Mouse (Mus musculus) hindbrain, embryonic 12.5 days (tissue): ENCODE data around the gene Hecw2. TPM values are rescaled to one million over a fixed set of nuclear protein-coding genes. Genes with fewer than 3 reads are reported as not detected.
A peak's percentile ranks its signal among the peaks of the same experiment; 100 is the strongest.

Source experiments
- ATAC-seq: fragments of 200-750 bp; cut with Nextera tagmentation; 2 replicates; pipeline ENCODE4 v1.8.0; 2017; ENCODE audit warnings: moderate TSS enrichment; ENCODE audit not compliant: low FRiP score
- H3K27ac ChIP-seq: fragments of 300-500 bp; sonication (generic); 2 replicates; pipeline ENCODE4 v1.5.1; 2016; ENCODE audit warnings: mild to moderate bottlenecking
- H3K27me3 ChIP-seq: fragments of 300-500 bp; sonication (generic); 2 replicates; pipeline ENCODE4 v1.6.1; 2016; ENCODE audit warnings: mild to moderate bottlenecking
- H3K36me3 ChIP-seq: fragments of 300-500 bp; sonication (generic); 2 replicates; pipeline ENCODE4 v1.6.1; 2016; ENCODE audit warnings: mild to moderate bottlenecking
- H3K4me1 ChIP-seq: fragments of 300-500 bp; sonication (generic); 2 replicates; pipeline ENCODE4 v1.6.1; 2016
- H3K4me2 ChIP-seq: fragments of 300-500 bp; sonication (generic); replicated peaks from 2 replicates; pipeline ENCODE4 v1.6.1; 2016; ENCODE audit warnings: mild to moderate bottlenecking
- H3K4me3 ChIP-seq: fragments of 300-500 bp; sonication (generic); 2 replicates; pipeline ENCODE4 v1.5.1; 2016; ENCODE audit warnings: mild to moderate bottlenecking
- H3K9ac ChIP-seq: fragments of 300-500 bp; sonication (generic); 2 replicates; pipeline ENCODE4 v1.6.1; 2016; ENCODE audit warnings: mild to moderate bottlenecking, moderate library complexity
- H3K9me3 ChIP-seq: fragments of 300-500 bp; sonication (generic); replicated peaks from 2 replicates; pipeline ENCODE4 v1.6.1; 2016; ENCODE audit warnings: mild to moderate bottlenecking
- whole genome bisulfite sequencing: fragments of 180-500 bp; shearing (Covaris S2); methylation state at CpG from one replicate; pipeline ENCODE4 v1.1.7; 2016; 5-methylcytosine and 5-hydroxymethylcytosine counted together
- polyA plus RNA-seq: library from polyadenylated mRNA; unstranded; fragments of >200 nt; fragmentation: Nextera tagmentation; extraction: Ambion mirVana; gene quantifications from 2 replicates; pipeline ENCODE4 v1.2.1, GENCODE M21; 2016

Hecw2 gene
- polyA plus RNA-seq, 1 experiment from 2014 or later: 8.7 TPM

DNA sequence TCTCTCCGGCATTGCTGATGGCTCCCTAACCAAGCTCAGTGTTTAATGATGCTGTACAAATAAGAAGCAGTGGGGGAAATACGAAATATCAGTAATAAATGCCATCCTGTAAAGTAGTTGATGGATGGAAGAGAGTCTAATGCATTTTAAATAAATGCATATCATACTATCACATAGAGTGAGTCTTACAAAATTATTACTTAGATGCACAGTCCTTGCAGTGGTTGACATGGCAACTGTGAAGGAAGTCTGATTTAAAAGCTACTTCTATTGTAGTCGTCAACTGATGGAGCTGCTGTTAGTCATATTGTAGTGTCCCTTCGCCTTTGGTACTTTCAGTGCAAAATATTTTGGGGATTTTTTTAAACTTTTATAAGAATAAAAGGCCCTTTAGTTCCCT is 383.0 kb downstream of the Hecw2 start:
- H3K27ac ChIP-seq: no peak overlapping the region
- no peaks in the 10 kb centered on the region for H3K4me1 ChIP-seq
- H3K9ac ChIP-seq: no peak overlapping the region
- H3K36me3 ChIP-seq: no peaks in the 10 kb centered on the region
- no peak overlapping the region for H3K4me3 ChIP-seq
- H3K9me3 ChIP-seq: no peaks in the 10 kb centered on the region
- H3K4me2 ChIP-seq: no peak overlapping the region
- no peaks in the 10 kb centered on the region for H3K27me3 ChIP-seq
- 81% methylated on average over 4 of the region's 4 CpGs for WGBS
- ATAC-seq: no peak

DNA sequence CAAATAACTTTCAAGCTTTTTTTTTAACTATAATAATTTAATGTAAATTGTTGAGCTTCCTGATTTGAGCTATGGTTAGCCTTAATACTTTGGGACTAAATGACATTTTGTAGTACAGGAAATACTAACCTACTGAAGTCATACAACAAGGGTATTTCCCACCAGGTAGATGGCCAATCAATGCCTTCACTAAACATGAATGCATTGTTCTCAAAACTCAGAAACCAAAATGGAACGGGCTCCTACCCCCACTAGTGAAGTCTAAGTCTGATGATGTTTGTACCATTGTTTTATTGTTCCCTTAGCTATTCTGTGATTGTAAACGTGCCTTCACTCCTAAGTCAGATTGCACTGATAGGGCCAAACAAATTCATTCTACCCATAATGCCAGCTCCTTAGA is 386.7 kb downstream of the Hecw2 start:
- H3K4me3 ChIP-seq: no peak overlapping the region
- no peak overlapping the region for H3K9ac ChIP-seq
- ATAC-seq: no peak
- H3K9me3 ChIP-seq: no peaks in the 10 kb centered on the region
- no peak overlapping the region for H3K27ac ChIP-seq
- H3K4me2 ChIP-seq: no peak overlapping the region
- H3K36me3 ChIP-seq: no peaks in the 10 kb centered on the region
- H3K4me1 ChIP-seq: no peaks in the 10 kb centered on the region
- WGBS: 77% methylated on average over 2 of the region's 2 CpGs
- H3K27me3 ChIP-seq: no peaks in the 10 kb centered on the region

DNA sequence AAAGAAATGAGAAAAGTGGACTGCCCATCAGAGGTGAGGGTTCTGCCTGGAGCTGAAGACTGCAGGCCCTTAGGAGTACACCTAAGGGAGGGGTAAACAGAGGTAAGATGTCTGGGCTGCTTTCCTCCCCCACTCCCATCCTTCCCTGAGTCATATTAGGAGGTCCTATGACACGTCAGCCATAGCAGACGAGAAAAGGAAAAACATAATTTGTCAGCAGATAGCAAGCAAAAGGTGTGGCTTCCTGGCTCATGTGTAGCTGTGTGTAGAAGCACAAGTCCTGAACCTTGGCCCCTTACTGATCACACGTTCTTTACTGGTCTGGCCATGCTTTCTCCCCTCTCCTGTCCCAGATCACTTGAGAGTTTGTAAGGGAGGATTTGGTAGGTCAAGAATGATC is 397.2 kb downstream of the Hecw2 start:
- H3K4me3 ChIP-seq: no peak overlapping the region
- H3K9me3 ChIP-seq: no peaks in the 10 kb centered on the region
- H3K4me1 ChIP-seq: no peaks in the 10 kb centered on the region
- no peaks in the 10 kb centered on the region for H3K36me3 ChIP-seq
- H3K27me3 ChIP-seq: no peaks in the 10 kb centered on the region
- H3K4me2 ChIP-seq: no peak overlapping the region
- WGBS: 84% methylated on average over 3 of the region's 3 CpGs
- H3K27ac ChIP-seq: no peak overlapping the region
- H3K9ac ChIP-seq: no peak overlapping the region
- no peak for ATAC-seq

DNA sequence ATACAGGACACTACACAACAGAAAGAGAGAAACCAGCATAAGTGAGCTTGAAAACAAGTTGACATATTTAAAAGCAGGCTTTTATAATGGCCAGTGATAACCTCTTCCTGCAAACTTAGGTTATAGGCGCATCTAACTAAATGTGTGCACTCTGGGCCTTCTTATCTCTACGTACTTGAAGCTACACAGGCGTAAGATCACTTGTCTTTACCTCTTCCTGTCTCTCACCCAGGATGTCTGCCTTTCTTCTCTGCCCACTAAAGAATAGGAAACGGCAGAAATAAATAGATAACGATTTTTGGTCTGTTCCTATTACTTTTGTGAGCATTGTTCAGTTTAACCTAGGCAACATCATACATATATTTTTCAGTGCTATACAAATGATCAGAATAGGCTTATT is 397.9 kb downstream of the Hecw2 start:
- Histone ChIP-seq H3K4me3 (no peak overlapping the region), H3K9me3 (no peaks in the 10 kb centered on the region), H3K27me3 (no peaks in the 10 kb centered on the region), H3K36me3 (no peaks in the 10 kb centered on the region), H3K4me2 (no peak overlapping the region), H3K4me1 (no peaks in the 10 kb centered on the region), H3K27ac (no peak overlapping the region), H3K9ac (no peak overlapping the region)
- ATAC-seq: no peak
- WGBS: 89% methylated on average over 5 of the region's 5 CpGs

DNA sequence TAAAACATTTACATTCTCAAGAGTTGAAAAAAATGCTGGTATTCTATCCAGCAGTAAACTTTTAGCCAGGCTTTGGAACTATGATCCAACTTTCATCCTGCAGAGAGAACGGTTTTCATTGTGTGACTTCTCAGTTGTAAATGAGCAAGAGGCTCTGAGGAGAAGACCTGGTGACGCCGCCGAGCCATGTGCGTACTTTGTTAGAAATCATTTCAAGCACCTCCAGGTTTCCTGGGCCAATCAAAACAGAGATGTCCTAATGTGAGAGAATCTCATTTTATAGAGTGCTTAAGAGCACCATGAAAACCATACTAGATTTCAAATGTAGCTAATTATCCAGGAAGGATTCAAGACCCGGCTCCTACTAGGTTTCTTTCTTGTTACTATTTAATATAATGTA is 398.7 kb downstream of the Hecw2 start:
- H3K4me3 ChIP-seq: no peak overlapping the region
- H3K4me1 ChIP-seq: no peaks in the 10 kb centered on the region
- no peaks in the 10 kb centered on the region for H3K27me3 ChIP-seq
- no peaks in the 10 kb centered on the region for H3K36me3 ChIP-seq
- H3K9ac ChIP-seq: no peak overlapping the region
- H3K27ac ChIP-seq: no peak overlapping the region
- ATAC-seq: no peak
- 86% methylated on average over 6 of the region's 6 CpGs for WGBS
- H3K9me3 ChIP-seq: no peaks in the 10 kb centered on the region
- H3K4me2 ChIP-seq: no peak overlapping the region

DNA sequence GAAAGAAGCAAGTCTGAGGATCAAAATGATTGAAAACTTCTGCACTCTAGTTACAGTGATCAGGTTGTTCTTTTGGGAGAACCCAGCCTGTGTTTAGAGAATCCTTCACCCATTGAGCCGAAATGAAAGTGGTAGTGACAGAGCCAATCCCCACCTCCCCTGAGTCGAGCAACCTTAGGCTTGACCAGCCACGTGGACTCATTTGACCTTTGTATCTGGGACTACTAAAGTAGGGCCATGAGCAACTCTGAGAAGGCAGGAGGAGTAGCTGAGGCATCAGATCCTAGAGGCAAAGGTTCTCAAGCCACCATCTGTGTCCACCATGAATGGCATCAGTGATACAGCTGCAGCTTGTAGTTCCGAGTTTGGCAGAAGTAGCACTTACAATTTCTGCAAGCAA is 399.4 kb downstream of the Hecw2 start:
- Histone ChIP-seq H3K36me3 (no peaks in the 10 kb centered on the region), H3K27ac (no peak overlapping the region), H3K27me3 (no peaks in the 10 kb centered on the region), H3K4me1 (no peaks in the 10 kb centered on the region), H3K4me3 (no peak overlapping the region), H3K9ac (no peak overlapping the region), H3K4me2 (no peak overlapping the region), H3K9me3 (no peaks in the 10 kb centered on the region)
- WGBS: 75% methylated on average over 4 of the region's 4 CpGs
- ATAC-seq: no peak

DNA sequence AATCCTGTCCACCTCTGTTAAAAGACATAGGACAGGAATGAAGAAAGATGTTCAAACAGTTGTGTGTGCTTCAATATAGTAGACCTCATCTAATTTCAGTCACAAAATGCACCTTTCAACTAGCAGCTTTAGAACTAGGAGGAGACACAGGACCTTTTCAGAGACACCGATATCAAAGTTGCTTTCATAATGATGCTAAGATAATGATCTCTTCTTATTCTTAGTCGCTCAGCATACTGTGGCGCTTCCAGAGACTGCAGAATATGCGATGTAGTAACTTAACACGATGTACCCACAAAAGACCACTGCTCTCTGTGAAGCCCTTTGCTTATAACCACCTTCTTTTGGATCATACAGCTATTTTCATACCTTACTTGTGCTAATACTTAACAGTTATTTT is 399.9 kb downstream of the Hecw2 start:
- Histone ChIP-seq H3K9ac (no peak overlapping the region), H3K27ac (no peak overlapping the region), H3K27me3 (no peaks in the 10 kb centered on the region), H3K4me1 (no peaks in the 10 kb centered on the region), H3K4me3 (no peak overlapping the region), H3K9me3 (no peaks in the 10 kb centered on the region), H3K36me3 (no peaks in the 10 kb centered on the region), H3K4me2 (no peak overlapping the region)
- 94% methylated on average over 5 of the region's 5 CpGs for WGBS
- no peak for ATAC-seq

DNA sequence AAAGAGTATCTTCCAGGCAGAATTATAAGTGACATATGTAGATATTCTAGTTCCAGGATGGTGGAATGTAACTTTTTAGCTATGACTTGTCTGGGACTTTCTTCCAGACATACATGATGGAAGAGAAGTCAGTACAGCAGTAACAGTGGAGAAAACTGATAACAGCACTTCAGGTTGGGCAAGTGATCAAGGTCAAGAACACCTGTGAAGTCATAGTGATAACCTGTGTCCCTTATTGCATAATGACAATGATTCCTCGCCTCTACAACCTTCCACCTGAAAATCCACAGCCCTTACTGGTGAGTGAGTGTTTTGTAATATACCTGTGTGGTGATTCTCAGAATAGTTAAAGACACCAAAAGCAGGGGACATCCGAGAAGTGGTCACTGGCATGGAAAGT is 400.7 kb downstream of the Hecw2 start:
- no peaks in the 10 kb centered on the region for H3K36me3 ChIP-seq
- 81% methylated on average over 2 of the region's 2 CpGs for WGBS
- no peak overlapping the region for H3K9ac ChIP-seq
- no peak overlapping the region for H3K4me3 ChIP-seq
- ATAC-seq: no peak
- no peaks in the 10 kb centered on the region for H3K4me1 ChIP-seq
- H3K27ac ChIP-seq: no peak overlapping the region
- no peak overlapping the region for H3K4me2 ChIP-seq
- no peaks in the 10 kb centered on the region for H3K9me3 ChIP-seq
- H3K27me3 ChIP-seq: no peaks in the 10 kb centered on the region

DNA sequence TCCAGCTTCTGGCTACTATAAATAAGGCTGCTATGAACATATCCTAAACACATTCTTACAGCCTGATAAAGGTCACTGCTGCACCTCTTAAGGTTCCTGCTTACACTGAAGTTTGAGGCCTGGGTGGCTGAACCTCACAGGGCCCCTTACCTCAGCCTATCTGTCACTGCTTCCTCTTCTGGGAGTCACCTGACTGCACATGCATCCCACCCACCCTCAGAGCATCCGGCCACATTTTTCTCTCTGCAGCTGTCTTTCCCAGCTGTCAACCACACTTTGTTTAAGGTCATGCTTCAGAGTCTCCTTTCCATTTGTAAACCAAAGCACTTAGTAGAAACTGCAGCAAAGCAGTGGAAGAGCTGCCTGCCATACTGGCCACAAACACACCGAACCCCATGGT is 403.6 kb downstream of the Hecw2 start:
- 80% methylated on average over 2 of the region's 2 CpGs for WGBS
- no peaks in the 10 kb centered on the region for H3K36me3 ChIP-seq
- no peaks in the 10 kb centered on the region for H3K27me3 ChIP-seq

DNA sequence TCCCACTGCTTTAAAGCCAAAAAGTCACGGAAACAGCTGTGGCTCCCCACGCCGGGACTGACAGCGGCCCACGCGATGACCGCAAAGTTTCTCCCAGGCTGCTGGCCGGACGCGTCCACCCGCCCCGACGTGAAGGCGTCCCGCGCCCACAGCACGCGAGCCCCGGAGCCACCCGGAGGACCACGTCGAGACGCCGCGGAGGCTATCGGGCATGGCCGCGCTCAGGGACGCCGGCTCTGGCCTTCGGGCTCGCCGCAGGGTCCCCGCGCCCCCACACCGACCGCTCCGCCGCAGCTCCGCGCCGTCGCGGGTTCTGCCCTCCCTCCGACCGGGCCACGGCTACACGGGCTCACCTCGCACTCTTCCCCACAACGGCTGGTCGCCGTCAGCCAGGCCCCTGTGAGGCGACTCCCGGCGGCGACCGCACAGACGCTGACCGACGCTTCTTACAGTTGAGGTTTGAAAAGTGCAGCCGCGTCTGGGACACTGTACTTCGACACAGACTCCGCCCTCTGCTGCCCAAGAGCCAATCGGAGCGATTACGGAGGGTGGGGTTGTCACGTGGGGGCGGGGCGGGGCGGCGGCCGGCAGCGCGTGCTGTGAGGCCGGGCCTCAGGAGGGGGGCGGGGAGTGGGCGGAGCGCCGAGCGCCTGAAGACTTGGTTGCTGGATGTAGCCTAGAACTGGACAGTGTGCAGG is 410.1 kb downstream of the Hecw2 start, which contains the start of gene Stk17b:
Stk17b (minus strand) TSS at position 504 of the 698 bp plus-strand sequence.
- H3K27ac ChIP-seq: peak within 1 kb of the TSS; percentile 64; the same call in 1 of the 2 replicates
- H3K4me2 ChIP-seq: peak within 1 kb of the TSS; percentile 72
- peak within 1 kb of the TSS; percentile 73 for H3K9ac ChIP-seq
- no peaks in the 10 kb centered on the region for H3K9me3 ChIP-seq
- no peaks in the 10 kb centered on the region for H3K36me3 ChIP-seq
- no peaks in the 10 kb centered on the region for H3K27me3 ChIP-seq
- ATAC-seq: peak; percentile 98
- H3K4me1 ChIP-seq: peaks cover 5% of the 10 kb centered on the region; the same call in 1 of the 2 replicates
- peak within 1 kb of the TSS; percentile 81 for H3K4me3 ChIP-seq
- under 1% methylated on average over 69 of the region's 81 CpGs for WGBS

More for the DNA sequence above, 403.6 kb downstream of the Hecw2 start:
- Histone ChIP-seq H3K4me1 (no peaks in the 10 kb centered on the region), H3K4me2 (no peak overlapping the region), H3K9me3 (no peaks in the 10 kb centered on the region), H3K27ac (no peak overlapping the region), H3K4me3 (no peak overlapping the region), H3K9ac (no peak overlapping the region)
- no peak for ATAC-seq

DNA sequence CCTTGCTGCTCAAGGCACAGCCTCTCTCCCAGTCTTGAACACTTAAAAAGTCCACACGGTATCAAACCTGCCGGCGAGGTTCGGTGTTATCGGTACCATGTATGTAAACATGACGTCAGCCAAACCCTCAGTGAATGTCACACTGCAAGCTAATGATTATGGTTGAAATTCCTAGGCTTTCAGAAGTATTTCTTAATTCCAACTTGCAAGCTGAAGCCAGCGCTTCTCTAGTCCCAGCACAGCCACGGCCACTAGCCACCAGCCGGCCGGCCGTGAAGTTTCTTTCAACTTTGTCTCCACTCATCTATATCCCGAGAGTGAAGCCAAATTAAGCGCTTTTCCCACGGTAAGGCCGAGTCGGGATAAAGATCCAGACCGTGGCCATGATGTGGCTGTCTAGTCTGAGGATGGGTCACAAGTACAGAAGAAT is 410.7 kb downstream of the Hecw2 start:
- Histone ChIP-seq H3K4me2 (peak overlapping the region; percentile 72), H3K9ac (peak overlapping the region; percentile 73), H3K27ac (no peak overlapping the region), H3K4me3 (peak overlapping the region; percentile 81), H3K36me3 (no peaks in the 10 kb centered on the region), H3K27me3 (no peaks in the 10 kb centered on the region), H3K4me1 (peaks cover 5% of the 10 kb centered on the region; the same call in 1 of the 2 replicates), H3K9me3 (no peaks in the 10 kb centered on the region)
- ATAC-seq: peak; percentile 53
- under 1% methylated on average over 17 of the region's 17 CpGs for WGBS

DNA sequence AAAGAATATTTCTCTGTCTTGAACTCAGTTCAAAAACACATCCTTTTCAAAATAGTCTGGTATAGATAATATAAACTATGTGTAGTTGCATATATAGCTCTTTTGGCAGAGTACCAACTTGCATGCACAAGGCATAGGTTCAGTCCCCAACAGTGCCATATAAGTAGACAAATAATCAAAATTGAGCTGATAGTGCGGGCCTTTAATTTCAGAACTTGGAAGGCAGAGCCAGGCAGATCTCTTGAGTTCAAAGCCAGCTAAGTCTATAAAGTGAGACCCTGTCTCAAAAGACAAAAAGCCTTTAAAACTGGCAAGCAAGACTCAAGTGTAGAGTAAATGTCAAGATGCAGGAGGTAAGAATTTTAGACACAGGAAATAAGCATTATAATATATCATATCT is 412.0 kb downstream of the Hecw2 start:
- H3K9me3 ChIP-seq: no peaks in the 10 kb centered on the region
- no peak overlapping the region for H3K4me2 ChIP-seq
- no peaks in the 10 kb centered on the region for H3K36me3 ChIP-seq
- 96% methylated on average over 1 of the region's 1 CpGs for WGBS
- no peak overlapping the region for H3K9ac ChIP-seq
- H3K27me3 ChIP-seq: no peaks in the 10 kb centered on the region
- no peak overlapping the region for H3K4me3 ChIP-seq
- ATAC-seq: no peak
- H3K27ac ChIP-seq: no peak overlapping the region
- peaks cover 5% of the 10 kb centered on the region; the same call in 1 of the 2 replicates for H3K4me1 ChIP-seq

DNA sequence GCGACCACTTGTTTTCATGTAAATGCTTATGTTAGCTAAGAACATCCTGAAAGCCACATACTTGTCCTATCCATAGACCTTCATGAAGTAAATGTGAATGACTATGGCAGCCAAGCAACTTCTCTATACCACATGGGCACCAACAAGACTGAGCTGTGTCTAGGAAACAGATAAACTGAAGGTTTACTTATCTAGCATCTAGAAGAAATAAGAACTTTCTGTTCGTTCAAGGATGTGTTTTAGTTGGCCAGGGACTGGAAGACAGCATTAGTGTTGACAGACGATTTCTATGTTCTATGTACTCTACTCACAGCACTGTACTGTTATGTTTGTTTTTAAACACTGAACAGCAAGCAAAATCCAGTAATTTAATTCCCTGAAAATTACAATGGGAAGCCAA is 412.9 kb downstream of the Hecw2 start:
- Histone ChIP-seq H3K4me3 (no peak overlapping the region), H3K27ac (no peak overlapping the region), H3K4me1 (peaks cover 5% of the 10 kb centered on the region; the same call in 1 of the 2 replicates), H3K36me3 (no peaks in the 10 kb centered on the region), H3K9me3 (no peaks in the 10 kb centered on the region), H3K4me2 (no peak overlapping the region), H3K9ac (no peak overlapping the region), H3K27me3 (no peaks in the 10 kb centered on the region)
- 87% methylated on average over 3 of the region's 3 CpGs for WGBS
- ATAC-seq: no peak
